Mouse (Mus musculus) hindbrain, embryonic 10.5 days (tissue): Measurements from ENCODE around the gene Dusp19. TPM values are rescaled to one million over a fixed set of nuclear protein-coding genes. Genes with fewer than 3 reads are reported as not detected.
A peak's percentile ranks its signal among the peaks of the same experiment; 100 is the strongest.

ENCODE experiments used
- DNase-seq: peaks from one replicate; pipeline ENCODE4 v3.0.0-alpha.2; 2017; ENCODE audit warnings: low spot score
- H3K27ac ChIP-seq: fragments of 300-500 bp; sonication (generic); 2 replicates; pipeline ENCODE4 v1.5.1; 2016; ENCODE audit warnings: mild to moderate bottlenecking, moderate library complexity
- H3K27me3 ChIP-seq: fragments of 300-500 bp; sonication (generic); 2 replicates; pipeline ENCODE4 v1.6.1; 2016; ENCODE audit warnings: mild to moderate bottlenecking; ENCODE audit not compliant: poor library complexity, insufficient read depth, severe bottlenecking
- H3K36me3 ChIP-seq: fragments of 300-500 bp; sonication (generic); 2 replicates; pipeline ENCODE4 v1.6.1; 2016; ENCODE audit warnings: mild to moderate bottlenecking, moderate library complexity
- H3K4me1 ChIP-seq: fragments of 300-500 bp; sonication (generic); replicated peaks from 2 replicates; pipeline ENCODE4 v1.6.1; 2016; ENCODE audit warnings: mild to moderate bottlenecking
- H3K4me3 ChIP-seq: fragments of 300-500 bp; sonication (generic); 2 replicates; pipeline ENCODE4 v1.5.1; 2016; ENCODE audit warnings: mild to moderate bottlenecking, moderate library complexity
- H3K9me3 ChIP-seq: fragments of 300-500 bp; sonication (generic); 2 replicates; pipeline ENCODE4 v1.6.1; 2016; ENCODE audit warnings: mild to moderate bottlenecking, moderate library complexity
- WGBS: fragments of 180-500 bp; shearing (Covaris S2); methylation state at CpG from one replicate; pipeline ENCODE4 v1.1.7; 2016; 5-methylcytosine and 5-hydroxymethylcytosine counted together
- microRNA counts: library from miRNA; unstranded; fragments of <30 nt; microRNA quantifications from one replicate; lab custom pipeline; 2017
- polyA plus RNA-seq: library from polyadenylated mRNA; unstranded; fragments of >200 nt; fragmentation: Nextera tagmentation; extraction: Ambion mirVana; gene quantifications from 2 replicates; pipeline ENCODE4 v1.2.1, GENCODE M21; 2016

Gene Dusp19
- polyA plus RNA-seq, 1 experiment from 2014 or later: 14.3 TPM

GRCm38 (mm10) chr2:80667396-80667964 is 50.6 kb downstream of the Dusp19 start:
- Histone ChIP-seq H3K27ac (no peak overlapping the region), H3K27me3 (no peaks in the 10 kb centered on the region), H3K4me3 (no peak overlapping the region), H3K9me3 (no peaks in the 10 kb centered on the region), H3K36me3 (peaks cover 22% of the 10 kb centered on the region), H3K4me1 (0 out of 2 replicates have a peak, but pooled peaks cover 2% of the 10 kb centered on the region)
- 96% methylated on average over 5 of the region's 5 CpGs for WGBS
- DNase-seq: no peak

DNA sequence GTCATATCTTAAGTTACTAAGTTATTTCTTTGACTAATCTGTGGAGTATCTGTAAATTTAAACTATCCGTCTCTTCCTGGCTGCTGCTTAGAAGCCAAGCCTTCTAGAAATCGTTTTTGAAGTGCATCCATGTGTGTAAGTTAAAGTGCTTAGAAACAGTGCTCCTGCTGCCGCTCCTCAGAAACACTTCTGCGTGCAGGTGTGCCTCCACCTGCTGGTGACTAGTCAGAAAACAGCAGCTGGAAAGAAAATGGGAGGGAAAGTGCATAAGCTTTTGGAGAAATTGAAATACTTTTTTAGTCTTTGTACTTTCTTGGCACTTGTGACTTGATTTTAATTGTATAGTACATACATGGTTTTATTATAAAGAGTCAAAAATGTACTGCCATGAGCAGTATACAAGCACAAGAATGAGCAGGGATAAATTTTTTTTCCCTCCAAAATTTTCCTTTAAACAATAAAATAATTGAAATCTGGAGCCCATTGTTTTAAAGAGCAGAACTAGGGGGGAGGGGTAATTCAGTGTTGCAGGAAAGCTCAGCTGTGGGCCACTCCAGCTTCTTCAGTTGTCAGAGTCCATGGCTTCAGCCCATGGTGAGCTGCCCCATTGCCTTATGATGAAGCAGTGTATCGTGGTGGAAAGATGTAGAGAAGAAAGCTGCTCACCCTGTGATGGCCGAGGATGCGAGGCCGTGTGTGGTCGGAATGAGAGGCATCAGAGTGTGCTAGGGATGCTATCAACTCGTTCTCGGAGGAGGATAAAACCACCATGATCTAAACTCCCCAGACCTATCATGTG is 53.2 kb downstream of the Dusp19 start:
- Histone ChIP-seq H3K9me3 (no peaks in the 10 kb centered on the region), H3K36me3 (peaks cover 13% of the 10 kb centered on the region; the same call in 1 of the 2 replicates), H3K4me3 (no peak overlapping the region), H3K27me3 (no peaks in the 10 kb centered on the region), H3K27ac (no peak overlapping the region), H3K4me1 (0 out of 2 replicates have a peak, but pooled peaks cover 4% of the 10 kb centered on the region)
- DNase-seq: no peak
- 80% methylated on average over 11 of the region's 11 CpGs for WGBS

DNA sequence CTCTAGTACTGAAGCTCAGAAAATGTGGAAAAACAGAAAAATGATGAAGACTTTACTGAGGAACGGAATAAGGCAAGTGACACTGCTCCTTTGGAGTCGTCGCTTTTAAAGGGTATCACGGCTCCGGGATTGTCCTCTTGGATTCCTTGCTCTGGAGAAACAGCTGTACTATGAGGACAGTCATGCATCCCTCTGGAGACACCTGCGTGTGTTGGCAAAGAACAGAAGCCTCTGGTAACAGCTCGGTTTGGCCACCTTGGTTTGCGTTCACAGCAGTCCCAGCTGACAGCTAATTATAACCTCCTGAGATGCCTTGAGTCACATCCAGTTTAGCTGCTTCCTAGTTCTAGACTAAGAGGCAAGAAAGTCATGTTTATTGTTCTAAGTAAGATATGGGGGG is 62.0 kb downstream of the Dusp19 start:
- Histone ChIP-seq H3K27me3 (no peaks in the 10 kb centered on the region), H3K9me3 (no peaks in the 10 kb centered on the region), H3K4me3 (no peak overlapping the region), H3K27ac (no peak overlapping the region), H3K36me3 (no peaks in the 10 kb centered on the region), H3K4me1 (no peaks in the 10 kb centered on the region)
- no peak for DNase-seq
- 85% methylated on average over 8 of the region's 8 CpGs for WGBS

MicroRNA genes within 50 kb of the gene (microRNA counts, 519-probe panel; counts per million panel counts)
- microRNA mmu-miR-684 (lab: Ali Mortazavi, UCI): 1,255 counts per million, percentile 77 among the panel's probes with 10 or more counts

Other genes starting within 250 kb of the Dusp19 start
- 30.2 and 32.7 TPM in 2 replicates for gene Frzb, start 169.4 kb upstream of the Dusp19 start, polyA plus RNA-seq
- 67.0 and 68.3 TPM in 2 replicates for gene Nckap1, start 35.7 kb upstream of the Dusp19 start, polyA plus RNA-seq
- 70.7 and 71.2 TPM in 2 replicates for gene Nup35, start 191 bp downstream of the Dusp19 start, polyA plus RNA-seq